Comparison of ENCODE assay signal across 9 mouse cellular contexts in genomic region chr6:92704810-92705209, GRCm38 (mm10). TPM values are rescaled to one million over a fixed set of nuclear protein-coding genes. Genes with fewer than 3 reads are reported as not detected.
DNase-seq lines count a peak whose midpoint lies in the region; ATAC-seq and TF ChIP-seq lines count a peak whose summit lies in the region.
"Had no signal": no experiment of that assay in that cellular context is flagged by ENCODE, and none has a peak within 500 bp of the region (broad histone marks: within the 10 kb centered on the region; RNA-seq: fewer than 3 reads in every experiment).

No protein-coding gene starts in this region.

- H3K27me3 ChIP-seq in forebrain, embryonic 12.5 days, result peaks cover 31% of the 10 kb centered on the region
- no peaks in the 10 kb centered on the region; the same call in 1 of the 2 replicates for H3K27me3 ChIP-seq in midbrain, postnatal 0 days (ENCODE audit: insufficient read depth, low read length)
- H3K27me3 ChIP-seq: Patski had no signal

- H3K4me1 ChIP-seq in forebrain, embryonic 12.5 days, result peaks cover 10% of the 10 kb centered on the region
- H3K4me1 ChIP-seq in midbrain, postnatal 0 days (ENCODE audit: insufficient read depth, low read length), result peaks cover 11% of the 10 kb centered on the region; the same call in 1 of the 2 replicates

- WGBS in forebrain, embryonic 12.5 days, result 36% methylated on average over 9 of the region's 9 CpGs
- 16% methylated on average over 9 of the region's 9 CpGs for WGBS in midbrain, postnatal 0 days

- H3K4me3 ChIP-seq in forebrain, embryonic 12.5 days (replicated peaks), result peak overlapping the region; percentile 67
- H3K4me3 ChIP-seq in midbrain, postnatal 0 days (ENCODE audit: low read depth, low read length), result peak overlapping the region; percentile 91

- peak overlapping the region; percentile 95 for H3K4me2 ChIP-seq in forebrain, embryonic 12.5 days
- H3K4me2 ChIP-seq in midbrain, postnatal 0 days (ENCODE audit: low read depth, low read length, poor library complexity, severe bottlenecking), result peak overlapping the region; percentile 96

- ATAC-seq in forebrain, embryonic 12.5 days (ENCODE audit: low FRiP score), result no peak
- peak; percentile 38; the same call in 1 of the 2 replicates for ATAC-seq in midbrain, postnatal 0 days (ENCODE audit: low FRiP score)
- ATAC-seq: Patski had no signal

- H3K36me3 ChIP-seq in forebrain, embryonic 12.5 days (replicated peaks), result no peaks in the 10 kb centered on the region
- no peaks in the 10 kb centered on the region for H3K36me3 ChIP-seq in midbrain, postnatal 0 days (ENCODE audit: insufficient read depth, low read length)

- no peak for TF ChIP-seq CTCF in midbrain, postnatal 0 days (IDR thresholded peaks at IDR 0.05)

- H3K9ac ChIP-seq in forebrain, embryonic 12.5 days, result no peak overlapping the region
- H3K9ac ChIP-seq in midbrain, postnatal 0 days (replicated peaks; ENCODE audit: low read length, poor library complexity, severe bottlenecking), result peak overlapping the region; percentile 85

- peak; percentile 25 to 27 for DNase-seq in layer of hippocampus, postnatal 36 days
- DNase-seq in layer of hippocampus, adult 9-10 months (ENCODE audit: low spot score), result no peak
- peak; percentile 53 for DNase-seq in hindlimb bud, embryonic 11.5 days (ENCODE audit: extremely low spot score, low read depth, low spot score)
- DNase-seq in midbrain, postnatal 0 days (ENCODE audit: low spot score), result peak; percentile 54
- no peak for DNase-seq in adrenal gland, adult (ENCODE audit: inconsistent age in 2 of 2, low spot score in 1 of 2)
- DNase-seq in cerebellum, adult 11 months, result no peak
- DNase-seq in cerebellum, adult 11-12 months, result no peak

- no peaks in the 10 kb centered on the region for H3K9me3 ChIP-seq in forebrain, embryonic 12.5 days
- H3K9me3 ChIP-seq in midbrain, postnatal 0 days (ENCODE audit: low read length), result no peaks in the 10 kb centered on the region

- H3K27ac ChIP-seq in forebrain, embryonic 12.5 days, result no peak overlapping the region
- 0 out of 2 replicates have a peak overlapping the region, but pooled peaks have one; percentile 62 for H3K27ac ChIP-seq in midbrain, postnatal 0 days (ENCODE audit: low read depth, low read length)

RNA-seq across cellular contexts. Expression of gene Prickle2, which starts 1.1 kb away (rescaled TPM):
- 100 to 1,000 TPM; 199 to 212 TPM for total RNA-seq in layer of hippocampus, postnatal 36 days (2021)
- polyA plus RNA-seq in forebrain, embryonic 12.5 days (2016; fragmentation: Nextera tagmentation; extraction: Ambion mirVana), result 6.4 and 6.5 TPM in 2 replicates
- total RNA-seq in midbrain, postnatal 0 days (2014; rRNA removed), result 27.4 and 29.1 TPM in 2 replicates
- 9.7 and 10.9 TPM in 2 replicates for polyA plus RNA-seq in midbrain, postnatal 0 days (2015; fragmentation: Nextera tagmentation; extraction: Ambion mirVana)

Comparison
In these comparisons a context has a peak if more than half of its experiments do, and no peak if none do; other contexts are left out.
1. DNase-seq: peak in layer of hippocampus, postnatal 36 days (2 of 2), hindlimb bud, embryonic 11.5 days (single experiment) and midbrain, postnatal 0 days (single experiment); none in layer of hippocampus, adult 9-10 months (single experiment), adrenal gland, adult (0 of 2), cerebellum, adult 11 months (single experiment) and cerebellum, adult 11-12 months (single experiment).